Mouse (Mus musculus) midbrain, embryonic 13.5 days (tissue): ENCODE data around the gene Olig1. TPM values are rescaled to one million over a fixed set of nuclear protein-coding genes. Genes with fewer than 3 reads are reported as not detected.
A peak's percentile ranks its signal among the peaks of the same experiment; 100 is the strongest.
"Not testable (repeated sequence)": the region's sequence is repeated elsewhere in the genome, so short reads cannot be mapped to it uniquely, and the experiment has no call there.

Experiments
- ATAC-seq: fragments of 200-750 bp; cut with Nextera tagmentation; 2 replicates; pipeline ENCODE4 v1.8.0; 2017; ENCODE audit warnings: mild to moderate bottlenecking, moderate TSS enrichment, moderate library complexity
- H3K27ac ChIP-seq: fragments of 300-500 bp; sonication (generic); 2 replicates; pipeline ENCODE4 v1.5.1; 2015; ENCODE audit warnings: inconsistent platforms, mild to moderate bottlenecking, moderate library complexity
- H3K27me3 ChIP-seq: fragments of 300-500 bp; sonication (generic); 2 replicates; pipeline ENCODE4 v1.6.1; 2015; ENCODE audit warnings: mild to moderate bottlenecking, inconsistent platforms
- H3K36me3 ChIP-seq: fragments of 300-500 bp; sonication (generic); 2 replicates; pipeline ENCODE4 v1.6.1; 2015; ENCODE audit warnings: mild to moderate bottlenecking, inconsistent platforms
- H3K4me1 ChIP-seq: fragments of 300-500 bp; sonication (generic); replicated peaks from 2 replicates; pipeline ENCODE4 v1.6.1; 2015; ENCODE audit warnings: inconsistent platforms
- H3K4me2 ChIP-seq: fragments of 300-500 bp; sonication (generic); replicated peaks from 2 replicates; pipeline ENCODE4 v1.6.1; 2015; ENCODE audit warnings: moderate library complexity, mild to moderate bottlenecking, inconsistent platforms
- H3K4me3 ChIP-seq: fragments of 300-500 bp; sonication (generic); replicated peaks from 2 replicates; pipeline ENCODE4 v1.5.1; 2015; ENCODE audit warnings: mild to moderate bottlenecking, inconsistent platforms
- H3K9ac ChIP-seq: fragments of 300-500 bp; sonication (generic); replicated peaks from 2 replicates; pipeline ENCODE4 v1.6.1; 2015; ENCODE audit warnings: mild to moderate bottlenecking, inconsistent platforms
- H3K9me3 ChIP-seq: fragments of 300-500 bp; sonication (generic); 2 replicates; pipeline ENCODE4 v1.6.1; 2016; ENCODE audit warnings: mild to moderate bottlenecking, inconsistent platforms
- WGBS: fragments of 180-500 bp; shearing (Covaris S2); methylation state at CpG from one replicate; pipeline ENCODE4 v1.1.7; 2015; 5-methylcytosine and 5-hydroxymethylcytosine counted together
- polyA plus RNA-seq: library from polyadenylated mRNA; unstranded; fragments of >200 nt; fragmentation: Nextera tagmentation; extraction: Ambion mirVana; gene quantifications from 2 replicates; pipeline ENCODE4 v1.2.1, GENCODE M21; 2015

The Olig1 gene
- polyA plus RNA-seq, 1 experiment from 2014 or later, result 11.3 TPM

DNA sequence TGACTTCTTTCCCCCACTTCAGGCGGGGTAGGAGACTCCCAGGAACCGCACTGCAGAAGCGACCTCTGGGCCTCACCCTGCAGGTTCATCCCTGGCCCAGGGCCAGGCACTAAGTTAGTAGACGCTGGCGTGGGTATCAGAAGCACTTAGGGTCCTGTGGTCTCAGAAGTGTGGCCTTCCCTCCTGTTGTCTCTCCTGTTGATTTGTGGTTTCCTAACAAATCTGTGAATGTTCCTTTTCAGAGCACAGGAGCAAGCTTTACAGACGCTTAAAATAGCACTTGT is 41.9 kb upstream of the Olig1 start:
- Histone ChIP-seq H3K27me3 (peaks cover 100% of the 10 kb centered on the region), H3K36me3 (no peaks in the 10 kb centered on the region), H3K9ac (0 out of 2 replicates have a peak overlapping the region, but pooled peaks have one; percentile 30), H3K4me1 (peaks cover 67% of the 10 kb centered on the region), H3K27ac (no peak overlapping the region), H3K9me3 (no peaks in the 10 kb centered on the region), H3K4me3 (peak overlapping the region; percentile 34), H3K4me2 (peak overlapping the region; percentile 49)
- no peak for ATAC-seq
- 0% methylated on average over 6 of the region's 6 CpGs for WGBS

DNA sequence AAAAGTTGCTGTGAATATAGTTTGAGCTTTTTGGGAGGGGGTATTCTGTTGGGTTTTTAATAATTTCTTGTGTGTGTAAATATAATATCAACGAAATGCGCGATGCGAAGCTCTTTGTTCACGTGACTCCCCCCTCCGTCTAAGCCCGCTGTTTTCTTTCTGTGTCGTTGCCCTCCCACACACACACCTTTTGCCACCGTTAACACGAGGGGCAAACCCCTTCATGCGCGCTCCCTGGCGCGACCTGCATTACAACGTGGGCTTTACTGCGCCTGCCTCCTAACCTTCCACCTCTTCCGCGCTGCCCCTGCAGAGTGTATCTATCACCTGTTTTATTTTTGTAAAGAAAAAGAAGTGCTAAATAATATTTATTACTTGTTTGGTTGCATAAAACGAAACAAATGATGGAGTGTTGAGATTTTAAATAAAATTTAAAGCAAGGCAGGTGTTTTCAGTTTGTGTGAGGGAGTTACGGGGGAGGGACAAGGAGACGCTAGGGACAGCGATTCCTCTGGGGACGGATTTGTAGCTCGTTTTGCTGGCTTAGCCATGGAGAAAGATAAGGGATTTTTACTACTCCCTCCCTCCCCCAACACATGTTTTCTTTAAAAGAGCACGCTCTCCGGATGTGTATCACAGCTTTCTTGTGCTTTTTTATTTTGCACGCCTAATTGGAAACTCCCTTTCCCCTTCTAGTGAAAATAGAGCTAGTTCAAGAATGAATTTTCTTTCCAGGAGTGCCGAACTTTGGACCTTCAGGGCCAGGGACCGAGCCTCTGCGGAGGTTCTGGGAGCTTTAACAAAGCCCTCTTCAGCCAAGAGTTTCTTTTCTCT is 41.1 kb upstream of the Olig1 start:
- 1% methylated on average over 30 of the region's 30 CpGs for WGBS
- peak overlapping the region; percentile 49 for H3K4me2 ChIP-seq

DNA sequence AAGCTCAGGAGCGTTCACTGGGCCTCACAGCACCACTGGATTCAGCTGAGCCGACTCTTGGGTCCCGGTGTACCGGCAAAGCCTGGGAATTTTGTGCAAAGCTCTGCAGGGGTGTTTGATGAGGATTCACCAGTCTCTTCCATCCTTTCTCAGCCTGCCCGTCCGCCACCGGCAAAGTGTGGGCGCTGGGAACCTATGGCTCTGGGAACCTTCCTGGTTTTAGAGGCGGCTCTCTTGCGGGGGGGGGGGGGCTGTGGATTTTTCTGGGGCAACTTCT is 40.6 kb upstream of the Olig1 start:
- Histone ChIP-seq H3K4me2 (peak overlapping the region; percentile 49), H3K4me1 (peaks cover 61% of the 10 kb centered on the region), H3K9ac (no peak overlapping the region), H3K9me3 (no peaks in the 10 kb centered on the region), H3K27ac (no peak overlapping the region), H3K4me3 (peak overlapping the region; percentile 34), H3K27me3 (peaks cover 100% of the 10 kb centered on the region), H3K36me3 (no peaks in the 10 kb centered on the region)
- WGBS, result under 1% methylated on average over 10 of the region's 10 CpGs
- ATAC-seq, result no peak

More for the DNA sequence above, 41.1 kb upstream of the Olig1 start:
- Histone ChIP-seq H3K4me3 (peak overlapping the region; percentile 34), H3K9me3 (no peaks in the 10 kb centered on the region), H3K27ac (no peak overlapping the region), H3K27me3 (peaks cover 100% of the 10 kb centered on the region), H3K9ac (no peak overlapping the region), H3K36me3 (no peaks in the 10 kb centered on the region), H3K4me1 (peaks cover 65% of the 10 kb centered on the region)
- no peak for ATAC-seq

DNA sequence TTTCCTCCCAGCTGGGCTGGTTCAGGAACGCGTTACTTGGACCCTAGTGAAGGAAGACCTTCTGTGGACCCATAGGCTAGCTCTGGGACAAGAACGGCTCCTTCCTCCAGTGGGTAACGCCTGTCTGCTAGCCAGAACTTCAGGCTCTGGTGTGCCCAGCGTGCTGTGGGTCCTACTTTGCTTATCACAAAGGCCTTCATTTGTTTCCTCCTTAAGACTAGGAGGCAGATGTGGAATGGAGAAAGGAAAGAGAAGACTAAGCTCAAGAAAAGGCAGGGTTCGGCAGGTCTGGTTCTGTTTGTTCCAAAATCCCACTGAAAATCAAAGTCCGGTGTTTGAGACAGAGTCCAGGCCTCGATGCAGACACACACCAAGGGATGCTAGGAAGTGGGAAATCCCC is 39.9 kb upstream of the Olig1 start:
- no peak overlapping the region for H3K27ac ChIP-seq
- no peak for ATAC-seq
- H3K27me3 ChIP-seq, result peaks cover 100% of the 10 kb centered on the region
- no peaks in the 10 kb centered on the region for H3K9me3 ChIP-seq
- 12% methylated on average over 8 of the region's 8 CpGs for WGBS
- H3K9ac ChIP-seq, result no peak overlapping the region
- H3K4me1 ChIP-seq, result peaks cover 58% of the 10 kb centered on the region
- no peak overlapping the region for H3K4me3 ChIP-seq
- H3K4me2 ChIP-seq, result peak overlapping the region; percentile 49; the same call in 1 of the 2 replicates
- H3K36me3 ChIP-seq, result no peaks in the 10 kb centered on the region

DNA sequence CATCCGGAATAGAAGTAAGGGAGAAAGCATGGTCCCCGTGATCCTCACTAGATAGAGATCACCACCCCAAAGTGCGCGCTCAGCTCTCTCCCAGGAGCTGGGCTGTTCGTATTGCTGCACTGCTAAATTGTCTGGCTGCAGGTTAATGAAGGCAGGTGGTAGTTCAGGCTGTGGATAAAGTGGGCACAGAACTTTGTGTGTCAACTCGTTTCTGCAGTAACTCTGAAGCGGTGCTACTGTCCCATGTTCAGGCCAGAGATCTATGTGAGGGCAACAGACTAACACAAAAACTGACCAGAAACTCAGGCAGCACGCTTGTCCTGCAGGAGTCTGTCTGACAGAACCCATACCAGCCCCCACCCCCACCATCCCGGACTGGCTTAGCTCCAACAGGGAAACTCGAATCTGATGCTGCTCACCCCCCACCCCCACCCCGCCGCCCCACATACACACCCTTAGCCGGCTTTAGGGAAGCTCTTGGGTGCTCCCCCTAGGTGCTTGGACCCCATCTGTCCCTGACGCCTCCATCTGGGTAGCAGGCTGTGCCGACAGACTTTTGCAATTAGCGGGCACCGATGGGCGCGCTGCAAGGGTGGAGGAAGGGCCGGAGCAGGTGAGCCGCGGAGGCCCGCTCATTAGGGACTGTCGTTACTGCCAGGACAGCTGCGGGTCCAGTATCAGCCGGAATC is 37.6 kb upstream of the Olig1 start:
- Histone ChIP-seq H3K27me3 (peaks cover 100% of the 10 kb centered on the region), H3K4me2 (peak overlapping the region; percentile 23), H3K4me1 (peaks cover 35% of the 10 kb centered on the region), H3K36me3 (no peaks in the 10 kb centered on the region), H3K9me3 (no peaks in the 10 kb centered on the region), H3K4me3 (peak overlapping the region; percentile 8; the same call in 1 of the 2 replicates), H3K9ac (no peak overlapping the region), H3K27ac (no peak overlapping the region)
- ATAC-seq, result peak; percentile 37; the same call in 1 of the 2 replicates
- 4% methylated on average over 26 of the region's 26 CpGs for WGBS

DNA sequence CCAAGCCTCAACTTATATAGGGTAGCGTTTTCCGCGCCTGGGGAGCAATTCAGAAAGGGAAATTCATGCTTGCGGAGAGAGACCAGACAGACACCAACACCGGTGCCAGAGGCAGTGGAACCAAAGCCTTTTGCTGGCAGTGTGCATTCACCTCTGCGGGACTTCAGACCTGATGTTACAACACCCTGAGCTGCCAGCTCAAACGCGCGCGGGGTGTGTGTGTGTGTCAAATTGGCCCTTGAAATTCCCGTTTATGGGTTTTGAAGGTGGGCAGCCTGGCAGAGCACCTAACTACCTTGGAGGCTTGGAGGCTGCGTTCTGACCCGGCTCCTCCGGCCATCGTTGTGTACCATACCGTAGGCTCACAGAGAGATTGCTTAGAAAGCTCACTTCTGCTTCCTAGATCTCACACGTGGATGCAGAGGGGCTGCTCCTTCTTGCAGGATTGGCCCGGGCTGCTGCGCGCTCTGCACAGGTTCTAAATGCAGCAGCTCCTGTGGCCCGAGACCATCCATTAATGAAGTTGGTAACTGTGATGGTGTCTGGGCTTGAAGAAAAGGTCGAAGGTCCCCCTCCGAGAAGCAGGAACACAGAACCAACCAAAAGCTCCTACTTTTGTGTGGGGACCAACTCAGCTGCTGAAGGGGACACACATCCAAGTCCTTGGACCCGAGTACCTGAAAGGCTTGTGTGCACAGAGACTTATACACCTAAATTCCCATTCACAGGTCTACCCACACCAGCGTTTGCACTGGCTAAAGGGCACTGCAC is 36.9 kb upstream of the Olig1 start:
- 2% methylated on average over 25 of the region's 25 CpGs for WGBS
- Histone ChIP-seq H3K4me1 (peaks cover 29% of the 10 kb centered on the region), H3K9ac (no peak overlapping the region), H3K27me3 (peaks cover 100% of the 10 kb centered on the region), H3K4me2 (peak overlapping the region; percentile 23), H3K4me3 (peak overlapping the region; percentile 8; the same call in 1 of the 2 replicates), H3K27ac (no peak overlapping the region), H3K9me3 (no peaks in the 10 kb centered on the region), H3K36me3 (no peaks in the 10 kb centered on the region)
- ATAC-seq, result no peak

DNA sequence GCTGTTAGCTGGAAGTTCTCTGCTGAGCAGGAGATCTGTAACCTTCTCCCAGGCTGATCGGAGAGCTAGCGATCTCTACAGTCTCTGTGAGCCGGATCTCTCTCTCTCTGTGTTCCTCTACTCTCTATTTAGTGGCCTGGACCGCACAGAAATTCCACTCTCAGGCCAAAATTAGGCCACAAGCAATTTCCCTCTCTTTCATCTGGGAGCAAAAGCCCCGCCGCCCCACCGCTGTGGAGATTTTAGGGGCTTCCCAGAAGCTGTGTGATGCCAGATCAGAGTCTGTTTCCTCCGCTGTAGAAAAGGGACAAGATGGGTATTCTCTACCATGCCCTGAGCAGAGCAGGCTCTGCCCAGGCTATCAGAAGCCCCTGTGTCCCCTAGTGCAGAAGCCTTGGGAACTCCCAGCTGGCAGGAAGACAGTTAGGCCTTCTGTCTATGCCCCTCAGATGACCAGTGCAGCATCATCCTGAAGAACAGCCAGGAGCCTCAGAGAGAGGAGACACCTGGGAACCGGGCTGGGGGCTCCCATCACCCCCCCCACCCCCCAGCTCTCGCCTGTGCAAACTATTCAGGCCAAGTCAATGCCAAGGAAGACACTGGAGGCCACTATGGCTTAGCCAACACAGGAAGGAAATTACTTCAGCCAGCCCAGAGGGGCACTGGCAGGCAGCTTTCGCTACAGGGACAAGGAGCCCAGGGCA is 36.2 kb upstream of the Olig1 start:
- whole genome bisulfite sequencing, result 11% methylated on average over 11 of the region's 11 CpGs
- H3K36me3 ChIP-seq, result no peaks in the 10 kb centered on the region
- no peak for ATAC-seq
- peaks cover 100% of the 10 kb centered on the region for H3K27me3 ChIP-seq
- no peak overlapping the region for H3K4me2 ChIP-seq
- peaks cover 26% of the 10 kb centered on the region for H3K4me1 ChIP-seq
- no peaks in the 10 kb centered on the region for H3K9me3 ChIP-seq
- no peak overlapping the region for H3K9ac ChIP-seq
- no peak overlapping the region for H3K27ac ChIP-seq
- no peak overlapping the region for H3K4me3 ChIP-seq

DNA sequence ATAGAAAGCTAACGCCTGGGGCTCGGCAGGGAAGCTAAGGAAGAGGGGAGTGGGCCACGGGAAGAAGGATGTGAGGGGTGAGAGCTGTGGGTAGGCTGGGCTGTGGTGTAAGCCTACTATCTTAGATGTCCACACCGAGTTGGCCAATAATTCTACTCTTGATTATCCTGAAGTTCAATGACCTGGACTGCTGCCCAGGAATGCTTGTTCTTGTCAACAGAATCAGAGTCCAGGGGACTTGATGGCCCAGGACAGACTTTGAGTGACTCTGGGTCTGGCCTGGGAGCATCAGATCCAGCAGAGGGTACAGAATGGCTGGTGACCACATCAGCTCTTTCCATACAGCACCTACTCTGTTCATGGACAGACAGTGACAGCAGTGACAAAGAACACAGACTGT is 30.5 kb upstream of the Olig1 start:
- Histone ChIP-seq H3K27me3 (peaks cover 91% of the 10 kb centered on the region), H3K4me2 (no peak overlapping the region), H3K27ac (no peak overlapping the region), H3K36me3 (no peaks in the 10 kb centered on the region), H3K4me3 (no peak overlapping the region), H3K9ac (no peak overlapping the region), H3K4me1 (no peaks in the 10 kb centered on the region), H3K9me3 (no peaks in the 10 kb centered on the region)
- 76% methylated on average over 4 of the region's 4 CpGs for WGBS
- ATAC-seq, result no peak

DNA sequence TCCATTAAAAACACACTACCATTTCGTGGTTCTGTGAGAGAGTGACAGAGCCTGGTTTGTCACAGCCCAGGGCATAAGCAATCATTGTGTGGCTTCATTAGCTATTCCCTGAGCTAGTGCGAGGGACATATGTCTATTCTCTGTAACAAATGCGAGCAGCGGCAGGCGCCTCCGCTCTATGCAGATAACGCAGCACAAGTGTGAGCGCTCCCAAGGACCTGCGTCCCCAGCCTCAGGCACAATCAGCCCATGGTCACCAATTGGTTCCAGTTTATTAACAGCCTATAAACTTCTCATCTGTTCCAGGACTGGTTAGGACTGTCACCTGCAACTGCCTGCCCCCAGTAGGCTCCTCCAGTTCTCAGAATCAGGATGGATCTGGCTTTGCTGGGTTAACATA is 23.3 kb upstream of the Olig1 start:
- Histone ChIP-seq H3K9me3 (no peaks in the 10 kb centered on the region), H3K36me3 (no peaks in the 10 kb centered on the region), H3K27ac (no peak overlapping the region), H3K4me2 (no peak overlapping the region), H3K4me3 (no peak overlapping the region), H3K9ac (no peak overlapping the region), H3K27me3 (peaks cover 46% of the 10 kb centered on the region), H3K4me1 (peaks cover 9% of the 10 kb centered on the region)
- peak; percentile 89 for ATAC-seq
- 24% methylated on average over 9 of the region's 9 CpGs for WGBS

DNA sequence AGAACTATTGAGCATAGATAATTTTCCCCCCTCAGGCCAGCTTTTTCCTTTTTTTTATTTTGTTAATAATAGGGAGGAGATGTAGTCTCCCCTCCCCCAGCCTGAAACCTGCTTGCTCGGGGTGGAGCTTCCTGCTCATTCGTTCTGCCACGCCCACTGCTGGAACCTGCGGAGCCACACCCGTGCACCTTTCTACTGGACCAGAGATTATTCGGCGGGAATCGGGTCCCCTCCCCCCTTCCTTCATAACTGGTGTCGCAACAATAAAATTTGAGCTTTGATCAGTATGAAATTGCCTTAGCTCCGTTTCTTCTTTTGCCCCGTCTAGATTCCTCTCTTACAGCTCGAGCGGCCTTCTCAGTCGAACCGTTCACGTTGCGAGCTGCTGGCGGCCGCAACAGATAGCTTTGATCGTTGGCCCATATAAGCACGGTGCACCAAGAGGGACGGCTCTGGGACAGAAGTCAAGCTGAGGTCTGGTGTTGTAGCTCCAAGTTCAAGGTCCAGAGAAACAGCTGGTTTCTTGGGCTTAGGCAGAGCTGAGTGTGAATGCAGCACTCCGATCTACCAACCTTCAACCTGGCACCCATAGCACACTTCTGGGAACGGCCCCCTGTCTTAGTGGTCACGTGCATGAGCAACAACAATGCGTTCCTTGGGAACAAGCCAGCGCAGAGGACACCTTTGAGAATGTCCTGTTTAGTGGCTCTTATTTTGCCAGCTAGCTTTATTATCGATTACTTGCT is 14.0 kb upstream of the Olig1 start:
- not testable (repeated sequence) for H3K4me2 ChIP-seq, H3K4me3 ChIP-seq, H3K4me1 ChIP-seq, H3K27ac ChIP-seq, H3K36me3 ChIP-seq, H3K9ac ChIP-seq, ATAC-seq, H3K9me3 ChIP-seq
- peaks cover 49% of the 10 kb centered on the region for H3K27me3 ChIP-seq
- WGBS, result 7% methylated on average over 20 of the region's 28 CpGs

DNA sequence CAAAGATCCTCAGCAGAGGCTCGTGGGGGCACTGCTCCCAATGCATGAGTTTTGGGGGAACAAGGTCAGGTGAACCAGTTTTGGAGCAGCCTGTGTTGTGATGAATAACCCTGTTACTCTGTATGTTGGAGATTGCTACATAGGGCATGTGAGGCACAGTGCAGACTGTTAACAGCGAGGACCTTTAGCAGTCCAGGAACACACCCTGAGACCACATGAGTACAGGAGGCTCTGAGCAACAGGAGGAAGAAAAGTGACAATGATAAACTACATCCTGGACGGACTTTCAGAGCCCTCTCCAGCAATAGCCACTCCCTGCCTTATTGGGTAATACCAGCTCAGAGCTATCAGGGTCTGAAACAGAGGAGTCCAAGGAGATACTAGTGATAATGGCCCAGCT is 10.6 kb upstream of the Olig1 start:
- no peak overlapping the region for H3K9ac ChIP-seq
- H3K9me3 ChIP-seq, result no peaks in the 10 kb centered on the region
- H3K27ac ChIP-seq, result no peak overlapping the region
- no peaks in the 10 kb centered on the region for H3K36me3 ChIP-seq
- no peak overlapping the region for H3K4me3 ChIP-seq
- no peak overlapping the region for H3K4me2 ChIP-seq
- no peak for ATAC-seq
- H3K4me1 ChIP-seq, result peaks cover 7% of the 10 kb centered on the region; the same call in 1 of the 2 replicates
- H3K27me3 ChIP-seq, result peaks cover 72% of the 10 kb centered on the region
- 79% methylated on average over 3 of the region's 3 CpGs for WGBS
